Mouse (Mus musculus) lung, postnatal 0 days (tissue): ENCODE data around the gene Hcar2. TPM values are rescaled to one million over a fixed set of nuclear protein-coding genes. Genes with fewer than 3 reads are reported as not detected.

Experiments used
- ATAC-seq: fragments of 200-750 bp; cut with Nextera tagmentation; 2 replicates; pipeline ENCODE4 v1.8.0; 2017; ENCODE audit warnings: moderate library complexity
- DNase-seq: peaks from one replicate; pipeline ENCODE4 v3.0.0-alpha.2; 2016; ENCODE audit warnings: low spot score
- H3K27ac ChIP-seq: fragments of 300-500 bp; sonication (generic); 2 replicates; pipeline ENCODE4 v1.5.1; 2014; ENCODE audit warnings: antibody characterized with exemption, mild to moderate bottlenecking, low read length, mixed read lengths
- H3K27me3 ChIP-seq: fragments of 300-500 bp; sonication (generic); replicated peaks from 2 replicates; pipeline ENCODE4 v1.6.1; 2014; ENCODE audit warnings: low read length, mixed read lengths; ENCODE audit not compliant: insufficient read depth
- H3K36me3 ChIP-seq: fragments of 300-500 bp; sonication (generic); 2 replicates; pipeline ENCODE4 v1.6.1; 2014; ENCODE audit warnings: low read length, mixed read lengths; ENCODE audit not compliant: insufficient read depth
- H3K4me1 ChIP-seq: fragments of 300-500 bp; sonication (generic); 2 replicates; pipeline ENCODE4 v1.6.1; 2014; ENCODE audit warnings: antibody characterized with exemption, low read depth, low read length, mixed read lengths; ENCODE audit not compliant: insufficient read depth
- H3K4me2 ChIP-seq: fragments of 300-500 bp; sonication (generic); replicated peaks from 2 replicates; pipeline ENCODE4 v1.6.1; 2014; ENCODE audit warnings: low read depth, mild to moderate bottlenecking, low read length, moderate library complexity, mixed read lengths
- H3K4me3 ChIP-seq: fragments of 300-500 bp; sonication (generic); 2 replicates; pipeline ENCODE4 v1.5.1; 2014; ENCODE audit warnings: low read depth, low read length
- H3K9ac ChIP-seq: fragments of 300-500 bp; sonication (generic); replicated peaks from 2 replicates; pipeline ENCODE4 v1.6.1; 2014; ENCODE audit warnings: low read depth, mild to moderate bottlenecking
- H3K9me3 ChIP-seq: fragments of 300-500 bp; sonication (generic); 2 replicates; pipeline ENCODE4 v1.6.1; 2016; ENCODE audit warnings: low read length, mixed read lengths
- CTCF ChIP-seq: IDR thresholded peaks from 2 replicates; pipeline ENCODE4 v1.5.1; 2016; ENCODE audit warnings: antibody characterized with exemption, mild to moderate bottlenecking
- EP300 ChIP-seq: IDR thresholded peaks from 2 replicates; pipeline ENCODE4 v1.6.1; 2016; ENCODE audit warnings: antibody characterized with exemption, mild to moderate bottlenecking, control low read depth
- WGBS: fragments of 180-500 bp; shearing (Covaris S2); extraction: QIAGEN DNeasy Blood & Tissue Kit; methylation state at CpG from one replicate; pipeline ENCODE4 v1.1.7; 2014; 5-methylcytosine and 5-hydroxymethylcytosine counted together
- polyA plus RNA-seq: library from polyadenylated mRNA; unstranded; fragments of >200 nt; fragmentation: Nextera tagmentation; extraction: Ambion mirVana; gene quantifications from 2 replicates; pipeline ENCODE4 v1.2.1, GENCODE M21; 2015

Hcar2 gene
- polyA plus RNA-seq, 1 experiment from 2014 or later, result 3.7 TPM

DNA sequence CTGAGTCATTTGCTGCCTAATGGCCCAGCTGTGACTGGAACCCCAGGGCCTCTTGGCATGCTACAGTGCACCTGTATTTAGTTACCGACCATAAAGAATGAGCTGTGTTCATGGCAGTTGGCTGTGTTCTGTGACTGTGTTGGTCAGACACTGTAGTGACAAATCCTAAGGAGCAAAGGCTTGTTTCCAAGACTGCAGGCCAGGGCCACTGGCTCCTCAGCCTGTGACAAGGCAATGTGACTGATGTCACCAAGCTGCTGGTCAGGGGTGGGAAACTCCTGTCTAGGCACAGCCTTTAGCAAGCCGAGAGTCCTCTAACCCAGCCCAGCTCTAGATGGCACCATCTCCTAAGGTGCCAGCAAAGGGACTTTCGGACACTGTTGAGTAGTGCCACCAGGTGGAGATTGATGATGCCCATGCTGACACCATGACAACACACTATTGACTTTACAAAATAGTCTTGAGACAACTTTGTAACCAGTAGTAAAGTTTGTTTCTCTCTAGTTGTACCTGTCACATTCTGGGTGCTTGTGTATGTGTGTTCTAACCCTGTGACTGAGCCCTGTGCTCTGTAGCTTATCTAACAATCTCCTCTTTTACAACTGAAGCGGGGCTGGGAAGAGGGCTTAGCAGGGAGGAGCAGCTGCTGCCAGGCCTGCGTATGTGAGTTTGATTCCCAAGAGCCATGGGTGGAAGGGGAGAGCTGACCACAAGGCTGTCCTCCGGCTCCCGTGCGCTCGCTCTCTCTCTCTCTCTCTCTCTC lies 44.6 kb downstream of the Hcar2 start:
- H3K4me3 ChIP-seq, result no peak overlapping the region
- H3K9me3 ChIP-seq, result no peaks in the 10 kb centered on the region
- H3K27ac ChIP-seq, result peak overlapping the region; percentile 9; the same call in 1 of the 2 replicates
- ATAC-seq (peak; percentile 48), DNase-seq (peak; percentile 39)
- no peaks in the 10 kb centered on the region for H3K27me3 ChIP-seq
- TF ChIP-seq CTCF (peak; percentile 65), EP300 (no peak)
- WGBS, result 78% methylated on average over 9 of the region's 9 CpGs
- no peaks in the 10 kb centered on the region for H3K36me3 ChIP-seq
- no peak overlapping the region for H3K4me2 ChIP-seq
- no peak overlapping the region for H3K9ac ChIP-seq
- no peaks in the 10 kb centered on the region for H3K4me1 ChIP-seq

GRCm38 (mm10) chr5:123818941-123819577 lies 46.2 kb downstream of the Hcar2 start:
- Histone ChIP-seq H3K4me2 (no peak overlapping the region), H3K27ac (no peak overlapping the region), H3K9ac (no peak overlapping the region), H3K4me3 (no peak overlapping the region), H3K27me3 (no peaks in the 10 kb centered on the region), H3K4me1 (no peaks in the 10 kb centered on the region), H3K36me3 (no peaks in the 10 kb centered on the region), H3K9me3 (no peaks in the 10 kb centered on the region)
- DNase-seq (no peak), ATAC-seq (no peak)
- WGBS, result 94% methylated on average over 19 of the region's 19 CpGs
- TF ChIP-seq EP300 (no peak), CTCF (no peak)

- no peaks in the 10 kb centered on the region for H3K36me3 ChIP-seq
Observed at GRCm38 (mm10) chr5:123816891-123817290, 48.4 kb downstream of the Hcar2 start.

More at GRCm38 (mm10) chr5:123816891-123817290, 48.4 kb downstream of the Hcar2 start:
- Histone ChIP-seq H3K27me3 (no peaks in the 10 kb centered on the region), H3K9ac (no peak overlapping the region), H3K4me2 (no peak overlapping the region), H3K4me3 (no peak overlapping the region), H3K4me1 (no peaks in the 10 kb centered on the region), H3K27ac (no peak overlapping the region), H3K9me3 (no peaks in the 10 kb centered on the region)
- DNase-seq (no peak), ATAC-seq (no peak)
- TF ChIP-seq CTCF, result no peak
- no peak for TF ChIP-seq EP300
- whole genome bisulfite sequencing, result 75% methylated on average over 7 of the region's 7 CpGs

Other genes starting within 250 kb of the Hcar2 start
- 38.0 and 43.7 TPM in 2 replicates for gene Clip1, start 180.9 kb downstream of the Hcar2 start, polyA plus RNA-seq
- 31.6 and 37.7 TPM in 2 replicates for gene Zcchc8, start 144.4 kb downstream of the Hcar2 start, polyA plus RNA-seq
- gene Rsrc2, start 116.1 kb downstream of the Hcar2 start, polyA plus RNA-seq, result 96.7 and 102 TPM in 2 replicates
- 0.92 and 2.9 TPM in 2 replicates for gene Kntc1, start 115.8 kb downstream of the Hcar2 start, polyA plus RNA-seq
- 0.53 and 0.55 TPM in 2 replicates for gene Hcar1, start 14.5 kb upstream of the Hcar2 start, polyA plus RNA-seq
- 70.7 and 87.3 TPM in 2 replicates for gene Denr, start 41.7 kb upstream of the Hcar2 start, polyA plus RNA-seq
- gene Gm43518, start 61.9 kb upstream of the Hcar2 start, polyA plus RNA-seq, result 0.24 and 1.2 TPM in 2 replicates
- gene Ccdc62, start 65.2 kb upstream of the Hcar2 start, polyA plus RNA-seq, result 5.9 and 6.3 TPM in 2 replicates
- 20.0 and 22.7 TPM in 2 replicates for gene Hip1r, start 108.1 kb upstream of the Hcar2 start, polyA plus RNA-seq
- 28.5 and 31.0 TPM in 2 replicates for gene Vps37b, start 166.8 kb upstream of the Hcar2 start, polyA plus RNA-seq
- gene Abcb9, start 230.3 kb upstream of the Hcar2 start, polyA plus RNA-seq, result 2.6 and 3.1 TPM in 2 replicates
- gene Ogfod2, start 246.8 kb upstream of the Hcar2 start, polyA plus RNA-seq, result 27.4 and 29.4 TPM in 2 replicates